Mouse (Mus musculus) G1E-ER4 (cell line): ENCODE data around the gene Shank2. TPM values are rescaled to one million over a fixed set of nuclear protein-coding genes. Genes with fewer than 3 reads are reported as not detected.

Source experiments
- GATA1 ChIP-seq: IDR thresholded peaks from one replicate; pipeline ENCODE4 v1.8.0; 2012; ENCODE audit warnings: low read length, inconsistent platforms
- polyA plus RNA-seq: library from polyadenylated mRNA; stranded (reverse); fragments of >175 nt; gene quantifications from 2 replicates; pipeline ENCODE4 v1.2.3, GENCODE M21; 2012

Shank2 gene
- polyA plus RNA-seq, 1 experiment: not detected

DNA sequence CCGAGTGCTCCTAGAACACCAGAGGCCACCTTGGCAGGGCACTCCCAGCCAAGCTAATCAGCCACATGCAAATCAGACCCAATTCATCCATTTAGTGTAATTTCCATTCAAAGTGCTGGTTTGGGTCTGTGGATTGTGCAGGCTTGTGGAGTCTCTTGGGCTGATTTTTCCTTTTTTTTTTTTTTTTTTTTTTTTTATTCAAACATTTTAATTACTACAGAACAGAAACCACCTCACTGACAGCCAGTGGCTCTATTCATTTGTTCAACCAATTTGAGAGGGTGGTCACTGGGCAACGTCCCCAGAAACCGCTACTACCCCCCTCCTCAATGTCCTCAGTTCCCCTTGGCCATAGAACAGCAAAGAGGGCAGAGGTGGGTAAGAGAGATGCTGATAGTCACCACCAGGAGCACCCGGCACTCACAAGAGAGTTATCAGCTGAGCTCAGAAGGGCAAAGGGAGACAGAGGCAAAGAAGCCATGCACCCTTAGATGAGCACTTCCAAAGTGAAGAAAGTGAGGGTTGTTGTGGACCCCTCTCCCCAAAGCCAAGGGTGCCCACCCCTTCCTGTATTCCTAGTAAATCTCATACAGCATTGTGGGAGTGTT is 239.1 kb downstream of the Shank2 start:
- no peak for TF ChIP-seq GATA1

GRCm38 (mm10) chr7:144244203-144244602 is 242.5 kb downstream of the Shank2 start:
- TF ChIP-seq GATA1: no peak

DNA sequence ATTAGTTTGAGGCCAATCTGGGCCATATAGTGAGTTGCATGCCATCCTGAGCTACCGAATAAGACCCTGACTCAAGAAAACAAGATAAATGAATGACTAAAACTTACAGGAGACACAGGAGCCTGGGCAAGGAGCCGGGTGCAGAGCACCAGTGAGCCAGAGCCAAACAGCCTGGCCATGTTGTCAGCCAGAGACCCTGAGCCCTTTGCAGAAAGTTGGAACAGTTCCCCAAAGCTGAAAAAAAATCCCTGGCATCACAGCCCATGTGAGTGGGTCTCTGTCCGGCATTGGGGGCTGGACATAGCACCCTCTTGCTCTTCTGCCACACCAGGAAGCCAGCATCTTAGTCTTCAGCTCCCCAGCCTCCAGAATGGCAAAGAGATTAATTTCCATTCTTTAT is 244.5 kb downstream of the Shank2 start:
- no peak for TF ChIP-seq GATA1

GRCm38 (mm10) chr7:144248686-144249422 is 247.1 kb downstream of the Shank2 start:
- TF ChIP-seq GATA1: no peak

DNA sequence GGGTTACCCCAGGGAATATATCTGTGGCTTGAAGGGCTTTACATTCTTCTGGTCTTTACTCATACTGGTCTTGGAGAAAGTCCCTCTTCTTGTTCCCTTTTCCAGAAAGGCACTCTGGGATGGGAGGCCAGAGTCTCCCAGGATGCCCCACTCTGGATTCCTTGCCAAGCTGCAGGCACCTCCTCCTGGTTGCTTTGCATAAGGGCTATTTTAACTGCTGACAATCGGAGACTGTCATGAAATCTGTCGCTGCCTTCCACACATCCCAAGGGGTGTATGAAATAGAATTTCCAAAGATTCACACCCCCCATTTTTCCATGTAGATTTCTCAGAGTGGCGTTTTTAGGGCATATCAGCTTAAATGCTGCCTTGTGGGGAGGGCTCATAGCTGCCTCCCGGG is 249.1 kb downstream of the Shank2 start:
- no peak for TF ChIP-seq GATA1

- no peak for TF ChIP-seq GATA1
These were observed 249.5 kb downstream of the Shank2 start for GRCm38 (mm10) chr7:144251250-144251649.

- TF ChIP-seq GATA1: no peak
These were observed 253.0 kb downstream of the Shank2 start for GRCm38 (mm10) chr7:144254674-144255246.

- no peak for TF ChIP-seq GATA1
These were observed 256.1 kb downstream of the Shank2 start for GRCm38 (mm10) chr7:144257821-144258220.

- no peak for TF ChIP-seq GATA1
These were observed 256.6 kb downstream of the Shank2 start for GRCm38 (mm10) chr7:144258332-144258731.

DNA sequence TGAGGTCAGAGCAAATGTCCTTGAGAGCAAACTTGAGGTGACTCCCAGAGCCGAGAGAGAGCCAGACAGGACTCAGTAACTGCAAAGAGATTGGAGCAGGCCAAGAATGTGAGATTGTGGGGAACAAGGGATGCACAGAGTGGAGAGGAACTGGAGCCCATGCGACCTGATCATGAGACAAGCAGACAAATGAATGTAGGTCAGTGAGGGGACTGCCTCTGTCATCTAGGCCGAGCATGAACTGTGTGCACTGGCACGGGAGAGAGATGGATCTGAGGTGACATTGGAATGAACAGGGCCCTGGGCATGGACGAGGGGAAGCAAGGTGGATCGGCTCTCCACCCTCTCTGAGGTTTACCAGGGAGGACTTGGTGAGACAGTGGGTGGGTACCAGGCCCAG is 260.9 kb downstream of the Shank2 start:
- TF ChIP-seq GATA1: no peak

GRCm38 (mm10) chr7:144266745-144267144 is 265.0 kb downstream of the Shank2 start:
- no peak for TF ChIP-seq GATA1

GRCm38 (mm10) chr7:144268329-144268728 is 266.6 kb downstream of the Shank2 start:
- no peak for TF ChIP-seq GATA1

GRCm38 (mm10) chr7:144268778-144269177 is 267.1 kb downstream of the Shank2 start:
- TF ChIP-seq GATA1: no peak

DNA sequence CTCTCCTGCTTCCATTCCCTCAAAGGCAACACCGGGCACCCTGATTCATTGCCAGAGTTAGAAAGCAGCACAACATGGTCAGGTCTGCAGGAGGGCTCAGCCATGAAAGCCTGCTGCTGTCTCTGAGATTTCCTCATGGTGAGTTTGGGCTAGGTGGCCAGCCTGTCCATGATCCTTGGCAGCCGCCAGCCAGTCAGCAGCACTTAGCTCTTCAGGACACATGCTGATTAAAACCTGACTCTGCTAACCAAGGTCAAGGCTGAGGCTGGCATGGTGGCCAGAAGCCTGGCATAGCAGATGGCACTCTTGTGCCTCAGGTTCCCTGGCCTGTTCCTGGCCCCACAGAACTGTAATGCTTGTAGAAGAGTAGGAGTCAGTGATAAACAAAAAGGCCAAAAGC is 269.3 kb downstream of the Shank2 start:
- no peak for TF ChIP-seq GATA1

DNA sequence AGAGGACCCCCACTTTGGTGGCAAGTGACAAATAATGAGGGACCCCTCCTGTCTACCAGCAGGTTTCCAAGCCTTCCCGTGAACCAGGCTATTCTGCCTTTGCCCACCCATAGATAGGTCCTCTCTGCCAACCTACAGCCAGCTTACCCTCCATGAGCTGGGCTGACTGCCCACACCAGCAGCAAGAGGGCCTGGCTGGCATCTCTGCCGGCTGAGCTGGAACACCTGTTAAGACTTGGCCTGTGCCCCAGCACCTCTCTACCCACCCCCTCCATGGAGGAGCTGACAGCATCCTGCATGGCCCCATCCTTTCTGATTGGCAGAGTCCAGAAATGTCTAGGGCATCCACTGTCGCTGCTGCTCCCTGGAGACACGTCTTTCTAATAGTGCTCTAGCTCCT is 277.0 kb downstream of the Shank2 start:
- TF ChIP-seq GATA1: no peak

DNA sequence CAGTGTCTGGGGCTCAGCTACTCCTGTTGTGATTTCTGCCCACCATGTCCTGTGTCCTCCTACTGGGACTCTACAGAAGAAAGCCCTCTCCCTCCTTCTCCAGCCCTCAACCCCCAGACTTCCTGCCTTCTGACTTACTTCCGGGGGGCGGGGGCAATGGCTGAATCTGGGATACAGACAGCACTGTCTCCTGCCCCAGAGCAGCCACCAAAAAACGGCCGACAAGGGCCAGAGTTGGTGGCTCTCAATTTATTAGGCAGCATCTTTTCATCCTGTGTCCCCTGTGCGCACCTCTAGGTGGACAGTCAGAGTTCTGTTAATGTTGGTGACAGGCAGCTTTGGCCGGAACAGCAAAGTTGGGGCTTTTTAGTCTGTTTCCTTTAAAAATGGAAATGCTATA is 282.0 kb downstream of the Shank2 start:
- no peak for TF ChIP-seq GATA1

- no peak for TF ChIP-seq GATA1
These were observed 282.7 kb downstream of the Shank2 start for GRCm38 (mm10) chr7:144284241-144285065.
